Mouse (Mus musculus) lung, adult 2 months (tissue): Measurements from ENCODE around the gene 3110001I22Rik. TPM values are rescaled to one million over a fixed set of nuclear protein-coding genes. Genes with fewer than 3 reads are reported as not detected.
"Not testable (repeated sequence)": the region's sequence is repeated elsewhere in the genome, so short reads cannot be mapped to it uniquely, and the experiment has no call there.

ENCODE experiments used
- DNase-seq: peaks from one replicate; pipeline ENCODE4 v3.0.0; 2022
- H3K4me1 ChIP-seq: fragments of 200-500 bp; 2 replicates; pipeline ENCODE4 v1.6.1; 2011; ENCODE audit warnings: low read length; ENCODE audit not compliant: control insufficient read depth, insufficient read depth
- H3K4me3 ChIP-seq: fragments of 200-500 bp; replicated peaks from 2 replicates; pipeline ENCODE3; 2011; ENCODE audit warnings: low read depth, mild to moderate bottlenecking, control low read depth, low read length; ENCODE audit errors: extremely low read depth
- CTCF ChIP-seq: fragments of 200-500 bp; IDR thresholded peaks from 2 replicates; pipeline ENCODE4 v1.5.1; 2011; ENCODE audit warnings: mild to moderate bottlenecking, low read length, control low read depth; ENCODE audit not compliant: insufficient read depth
- POLR2A ChIP-seq: fragments of 200-500 bp; IDR thresholded peaks from 2 replicates; pipeline ENCODE4 v1.6.1; 2011; ENCODE audit warnings: low read depth, mild to moderate bottlenecking, control low read depth, low read length, borderline replicate concordance; ENCODE audit errors: extremely low read depth
- WGBS: fragments of 180-500 bp; shearing (Covaris S2); methylation state at CpG from one replicate; pipeline ENCODE4 v1.1.7; 2018; 5-methylcytosine and 5-hydroxymethylcytosine counted together
- polyA plus RNA-seq: library from polyadenylated mRNA; depleted of rRNA; stranded (reverse); fragments of >200 nt; gene quantifications from 2 replicates; pipeline ENCODE4 v1.2.3, GENCODE M21; 2012

The 3110001I22Rik gene
- polyA plus RNA-seq, 1 experiment, result 1.2 TPM

DNA sequence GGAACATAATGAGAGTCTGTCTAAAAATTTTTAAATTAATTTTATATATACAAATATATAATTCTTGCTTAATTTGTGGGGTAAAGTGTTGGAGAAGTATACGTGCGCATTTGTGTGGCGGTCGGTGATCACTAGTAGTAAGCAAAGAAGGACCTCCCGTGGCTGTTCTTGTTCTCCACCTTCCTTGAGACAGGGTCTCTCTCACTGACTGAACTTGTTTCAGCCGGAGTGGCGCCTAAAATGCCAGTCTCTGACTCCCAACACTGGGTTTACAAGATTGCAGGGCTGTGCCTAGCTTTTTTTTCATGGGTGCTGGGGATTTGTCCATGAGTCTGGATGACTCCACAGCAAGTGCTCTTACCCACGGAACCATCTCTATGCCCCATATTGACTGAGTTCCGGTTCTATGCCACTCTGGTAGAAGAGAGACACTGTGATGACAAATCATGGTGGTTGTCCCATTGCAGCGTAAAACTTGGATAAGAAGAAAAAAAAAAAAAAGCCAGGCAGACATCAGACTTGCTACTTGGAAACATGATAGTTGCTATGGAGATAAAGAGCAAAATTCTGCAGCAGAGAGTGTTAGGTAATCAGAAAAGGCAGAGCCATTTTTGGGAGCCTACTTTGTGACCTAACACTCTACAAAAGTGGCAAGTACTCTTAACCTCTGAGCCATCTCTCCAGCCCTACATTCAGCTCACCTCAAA is 3.2 kb upstream of the 3110001I22Rik start:
- no peak for DNase-seq
- Histone ChIP-seq H3K4me1 (peaks cover 9% of the 10 kb centered on the region), H3K4me3 (no peak overlapping the region)
- 76% methylated on average over 10 of the region's 10 CpGs for WGBS
- TF ChIP-seq CTCF (no peak), POLR2A (no peak)

DNA sequence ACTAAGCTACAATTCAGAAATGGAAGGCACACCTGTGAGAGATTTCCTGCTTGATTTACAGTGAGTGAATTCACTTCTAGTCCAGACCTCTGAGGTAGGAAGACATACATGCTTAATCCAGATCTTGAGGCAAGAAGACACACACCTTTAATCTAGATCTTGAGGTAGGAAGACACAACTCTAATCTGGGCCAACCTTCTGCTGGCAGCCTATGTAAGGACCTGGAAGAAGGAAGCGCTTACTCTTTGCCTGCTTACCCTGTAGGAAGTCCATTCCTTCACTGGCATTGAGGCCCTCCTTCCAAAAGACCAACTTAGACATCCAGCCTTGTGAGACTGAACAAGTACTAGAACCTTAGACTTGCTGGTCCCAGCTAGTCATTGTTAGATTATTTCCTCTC is 2.4 kb upstream of the 3110001I22Rik start:
- no peak for DNase-seq
- TF ChIP-seq CTCF, result no peak
- no peak for TF ChIP-seq POLR2A
- peaks cover 9% of the 10 kb centered on the region for H3K4me1 ChIP-seq
- no peak overlapping the region for H3K4me3 ChIP-seq
- 82% methylated on average over 1 of the region's 1 CpGs for WGBS

DNA sequence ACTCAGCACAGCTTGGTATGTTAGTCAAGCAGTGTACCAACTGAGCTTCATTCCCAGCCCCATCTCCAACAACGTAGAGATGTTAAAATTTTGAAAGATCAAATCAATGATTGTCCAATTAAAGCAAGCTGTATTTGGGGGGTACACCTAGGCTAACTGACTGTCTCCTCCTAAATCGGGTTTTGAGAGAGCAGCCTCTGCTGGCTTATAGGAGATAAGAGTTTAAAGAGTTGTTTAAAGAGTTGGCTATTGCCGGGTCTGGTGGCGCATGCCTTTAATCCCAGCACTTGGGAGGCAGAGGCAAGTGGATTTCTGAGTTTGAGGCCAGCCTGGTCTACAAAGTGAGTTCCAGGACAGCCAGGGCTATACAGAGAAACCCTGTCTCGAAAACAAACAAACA is 833 bp upstream of the 3110001I22Rik start:
- DNase-seq, H3K4me3 ChIP-seq, H3K4me1 ChIP-seq: not testable (repeated sequence)
- 68% methylated on average over 5 of the region's 5 CpGs for WGBS

DNA sequence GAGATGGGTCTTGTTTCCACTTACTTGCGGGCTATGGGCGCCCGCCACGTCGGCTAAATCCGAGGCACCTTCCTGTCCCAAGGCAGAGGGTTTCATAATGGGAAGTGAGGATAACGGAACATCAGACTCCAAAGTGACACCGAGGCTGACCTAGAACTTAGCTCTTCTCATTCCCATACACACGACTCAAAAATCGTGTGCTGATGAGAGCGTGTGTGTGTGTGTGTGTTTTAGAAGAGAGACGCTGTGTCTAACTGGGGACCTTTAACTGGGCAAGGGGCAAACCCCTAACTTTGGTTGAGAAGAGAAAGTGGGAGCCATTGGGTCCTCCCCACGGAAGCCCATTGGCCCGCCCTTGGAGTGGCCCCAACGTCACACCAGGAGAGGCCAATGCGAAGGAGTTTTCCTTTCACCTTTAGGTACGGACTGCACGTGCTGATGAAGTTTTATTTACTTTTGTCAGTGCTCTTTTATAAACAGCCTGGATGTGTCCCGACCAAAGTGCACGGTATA is 713 bp downstream of the 3110001I22Rik start:
- no peak for TF ChIP-seq CTCF
- 0 out of 2 replicates have a peak, but pooled peaks have one; percentile 23 for TF ChIP-seq POLR2A
- Histone ChIP-seq H3K4me3 (peak overlapping the region; percentile 73), H3K4me1 (peaks cover 6% of the 10 kb centered on the region)
- peak; percentile 77 for DNase-seq
- 2% methylated on average over 20 of the region's 20 CpGs for WGBS

DNA sequence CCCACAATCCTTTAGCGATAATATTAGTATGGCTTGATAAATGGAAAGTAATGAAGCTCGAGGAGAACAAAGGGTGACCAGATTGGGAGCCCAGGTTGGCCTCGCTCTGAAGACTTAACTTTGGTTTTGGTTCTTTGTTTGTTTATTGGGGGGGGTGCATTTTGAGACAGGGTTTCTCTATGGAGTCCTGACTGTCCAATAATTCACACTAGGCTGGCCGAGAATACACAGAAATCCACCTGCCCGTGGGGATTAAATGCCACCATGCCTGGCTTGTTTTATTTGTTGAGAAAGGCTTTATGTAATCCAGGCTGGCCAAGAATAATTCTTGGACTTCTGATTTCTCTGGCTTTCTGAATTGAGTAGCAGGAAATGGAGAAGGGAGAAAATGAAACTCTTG is 1.4 kb downstream of the 3110001I22Rik start:
- WGBS, result 78% methylated on average over 5 of the region's 5 CpGs
- DNase-seq, result no peak
- H3K4me1 ChIP-seq, result peaks cover 5% of the 10 kb centered on the region
- H3K4me3 ChIP-seq, result peak overlapping the region; percentile 73
- TF ChIP-seq CTCF (no peak), POLR2A (no peak)

DNA sequence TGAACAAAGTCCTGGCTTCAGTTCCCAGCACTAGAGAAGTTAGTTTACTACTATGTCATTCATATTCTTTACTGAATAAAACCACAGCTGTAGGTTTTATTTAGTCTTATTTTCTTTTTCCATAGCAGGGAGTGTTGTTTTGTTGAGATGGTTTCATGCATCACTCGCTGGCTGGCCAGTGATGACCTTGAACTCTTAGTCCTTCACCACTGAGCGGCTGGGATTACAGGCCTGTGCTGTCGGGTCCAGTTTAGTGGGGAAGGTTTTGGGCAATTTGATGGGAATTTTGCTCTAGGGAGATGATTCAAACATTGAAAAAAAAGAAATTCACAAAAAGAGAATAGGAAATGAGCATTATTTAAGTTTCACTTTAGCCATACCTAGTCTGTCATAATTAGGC is 2.8 kb downstream of the 3110001I22Rik start:
- TF ChIP-seq CTCF (no peak), POLR2A (no peak)
- WGBS, result 84% methylated on average over 3 of the region's 3 CpGs
- DNase-seq, result no peak
- H3K4me1 ChIP-seq, result peaks cover 2% of the 10 kb centered on the region
- H3K4me3 ChIP-seq, result no peak overlapping the region

DNA sequence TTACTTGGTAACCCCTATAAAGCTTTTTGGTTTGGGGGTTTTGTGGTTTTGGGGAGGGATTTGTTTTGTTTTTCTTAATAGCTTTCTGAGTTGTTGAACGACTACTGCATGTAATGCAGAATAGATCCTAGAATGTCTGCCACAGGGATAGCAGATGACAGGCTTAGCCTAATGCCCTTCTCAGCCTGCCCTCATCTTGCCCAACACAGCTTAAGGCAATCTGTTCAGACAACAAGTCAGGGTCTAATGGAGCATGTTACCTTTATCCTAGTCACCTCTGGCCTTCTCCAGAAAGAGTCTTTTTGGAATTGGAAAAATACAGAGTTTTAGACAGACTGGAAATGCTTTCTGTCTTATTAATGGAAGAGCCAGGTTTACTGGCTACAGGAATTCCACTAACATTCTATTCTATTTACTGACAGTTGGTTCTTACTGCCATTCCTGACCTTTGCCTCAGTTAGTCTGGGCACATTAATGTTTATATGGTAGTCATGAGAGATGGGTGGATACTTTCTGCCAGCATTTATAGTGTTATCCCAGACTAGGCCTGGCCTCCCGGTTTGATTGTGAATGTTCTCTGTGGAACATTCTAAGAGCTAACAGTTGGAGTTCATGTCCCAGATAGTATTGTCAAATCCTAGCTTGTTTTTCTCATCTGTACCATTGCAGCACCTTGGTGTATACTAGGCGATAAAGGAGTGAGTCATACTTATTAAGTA is 7.0 kb downstream of the 3110001I22Rik start:
- Histone ChIP-seq H3K4me3 (no peak overlapping the region), H3K4me1 (no peaks in the 10 kb centered on the region)
- no peak for DNase-seq
- WGBS, result 71% methylated on average over 3 of the region's 3 CpGs
- TF ChIP-seq POLR2A, result no peak
- TF ChIP-seq CTCF, result no peak

DNA sequence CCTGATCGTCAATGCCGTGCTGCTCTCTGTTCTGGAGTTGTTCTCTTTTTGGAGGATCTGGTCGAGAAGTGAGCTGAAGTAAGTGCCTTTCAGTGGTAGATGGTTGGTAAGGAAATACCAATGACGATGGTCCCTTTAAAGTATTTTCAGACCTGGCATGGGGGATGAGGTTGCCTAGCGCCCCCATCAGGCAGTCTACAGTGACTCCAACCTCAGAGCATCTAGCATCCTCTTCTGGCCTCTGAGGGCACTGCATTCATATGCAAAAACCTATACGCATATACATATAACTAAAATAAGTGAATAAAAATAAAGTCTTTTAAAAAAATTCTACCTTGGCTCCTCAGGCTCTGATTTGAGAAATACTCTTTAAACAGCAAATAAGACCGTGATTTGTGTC is 27.3 kb downstream of the 3110001I22Rik start:
- TF ChIP-seq POLR2A (no peak), CTCF (peak; percentile 27; the same call in 1 of the 2 replicates)
- WGBS, result 90% methylated on average over 7 of the region's 7 CpGs
- H3K4me1 ChIP-seq, result no peaks in the 10 kb centered on the region
- no peak overlapping the region for H3K4me3 ChIP-seq
- no peak for DNase-seq

DNA sequence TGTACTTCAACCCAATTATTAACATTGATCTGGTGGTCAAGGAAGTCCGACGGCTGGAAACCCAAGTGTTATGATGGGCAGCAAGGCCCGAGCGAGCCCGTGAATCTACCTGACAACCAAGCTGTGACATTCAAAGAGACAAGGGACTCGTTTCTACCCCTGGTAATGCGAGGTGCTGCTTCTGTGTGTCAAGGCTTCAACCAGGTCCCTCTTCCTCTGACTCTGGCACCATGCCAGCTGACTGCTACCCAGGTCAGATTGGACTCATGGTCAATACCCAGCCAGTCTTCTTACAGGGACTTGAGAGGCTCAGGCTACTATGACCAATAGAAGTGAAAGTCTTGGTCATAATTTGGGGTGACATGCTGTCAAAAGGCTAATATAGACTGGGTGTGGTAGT is 30.5 kb downstream of the 3110001I22Rik start:
- H3K4me3 ChIP-seq, result no peak overlapping the region
- 93% methylated on average over 7 of the region's 7 CpGs for WGBS

DNA sequence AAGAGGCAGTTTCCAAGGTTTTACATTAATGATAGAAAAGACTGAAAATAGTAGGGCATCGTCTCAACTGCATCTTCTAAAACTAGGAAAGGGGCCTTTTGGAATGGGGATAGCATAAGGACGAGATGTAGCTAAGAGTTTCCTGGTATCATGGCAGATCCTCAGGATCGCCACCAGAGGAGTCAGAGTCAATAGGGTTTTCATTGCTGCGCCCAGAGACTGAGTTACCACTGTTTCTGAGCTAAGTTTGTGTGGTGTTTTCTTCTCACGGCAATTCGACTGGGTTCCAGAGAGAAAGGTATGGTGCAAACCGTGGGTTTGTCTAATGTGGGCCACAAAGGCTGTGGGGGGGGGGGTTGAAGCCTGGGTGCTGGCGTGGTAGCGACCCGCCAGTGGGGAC is 32.9 kb downstream of the 3110001I22Rik start:
- H3K4me1 ChIP-seq, result no peaks in the 10 kb centered on the region
- TF ChIP-seq POLR2A, result no peak
- no peak for TF ChIP-seq CTCF
- no peak for DNase-seq
- H3K4me3 ChIP-seq, result no peak overlapping the region
- 93% methylated on average over 10 of the region's 10 CpGs for WGBS

More for the DNA sequence above, 30.5 kb downstream of the 3110001I22Rik start:
- no peaks in the 10 kb centered on the region for H3K4me1 ChIP-seq
- DNase-seq, result no peak
- no peak for TF ChIP-seq POLR2A
- TF ChIP-seq CTCF, result no peak
